Mouse (Mus musculus) neural tube, embryonic 13.5 days (tissue): ENCODE measurements around the gene Lrrn4. TPM values are rescaled to one million over a fixed set of nuclear protein-coding genes. Genes with fewer than 3 reads are reported as not detected.
A peak's percentile ranks its signal among the peaks of the same experiment; 100 is the strongest.

Experiments
- ATAC-seq: fragments of 200-750 bp; cut with Nextera tagmentation; 2 replicates; pipeline ENCODE4 v1.8.0; 2017; ENCODE audit warnings: low read depth, mild to moderate bottlenecking, moderate TSS enrichment, moderate library complexity
- H3K27ac ChIP-seq: fragments of 300-500 bp; sonication (generic); replicated peaks from 2 replicates; pipeline ENCODE4 v1.5.1; 2015; ENCODE audit warnings: moderate library complexity, mild to moderate bottlenecking, inconsistent platforms
- H3K27me3 ChIP-seq: fragments of 300-500 bp; sonication (generic); 2 replicates; pipeline ENCODE4 v1.6.1; 2015; ENCODE audit warnings: mild to moderate bottlenecking, inconsistent platforms
- H3K36me3 ChIP-seq: fragments of 300-500 bp; sonication (generic); 2 replicates; pipeline ENCODE4 v1.6.1; 2015; ENCODE audit warnings: mild to moderate bottlenecking, inconsistent platforms
- H3K4me1 ChIP-seq: fragments of 300-500 bp; sonication (generic); replicated peaks from 2 replicates; pipeline ENCODE4 v1.6.1; 2015; ENCODE audit warnings: inconsistent platforms
- H3K4me2 ChIP-seq: fragments of 300-500 bp; sonication (generic); 2 replicates; pipeline ENCODE4 v1.6.1; 2015; ENCODE audit warnings: inconsistent platforms, mild to moderate bottlenecking, moderate library complexity
- H3K4me3 ChIP-seq: fragments of 300-500 bp; sonication (generic); 2 replicates; pipeline ENCODE4 v1.5.1; 2015; ENCODE audit warnings: mild to moderate bottlenecking, inconsistent platforms
- H3K9ac ChIP-seq: fragments of 300-500 bp; sonication (generic); 2 replicates; pipeline ENCODE4 v1.6.1; 2015; ENCODE audit warnings: moderate library complexity, mild to moderate bottlenecking, inconsistent platforms
- H3K9me3 ChIP-seq: fragments of 300-500 bp; sonication (generic); 2 replicates; pipeline ENCODE4 v1.6.1; 2016; ENCODE audit warnings: inconsistent platforms
- WGBS: fragments of 180-500 bp; shearing (Covaris S2); methylation state at CpG from one replicate; pipeline ENCODE4 v1.1.7; 2015; 5-methylcytosine and 5-hydroxymethylcytosine counted together
- polyA plus RNA-seq: library from polyadenylated mRNA; unstranded; fragments of >200 nt; fragmentation: Nextera tagmentation; extraction: Ambion mirVana; gene quantifications from 2 replicates; pipeline ENCODE4 v1.2.1, GENCODE M21; 2015

The Lrrn4 gene
- polyA plus RNA-seq, 1 experiment from 2014 or later: 0.11 TPM

- ATAC-seq: no peak
- no peak overlapping the region for H3K27ac ChIP-seq
- 82% methylated on average over 4 of the region's 4 CpGs for WGBS
- H3K27me3 ChIP-seq: no peaks in the 10 kb centered on the region
- 0 out of 2 replicates have a peak, but pooled peaks cover 4% of the 10 kb centered on the region for H3K4me1 ChIP-seq
- no peaks in the 10 kb centered on the region for H3K9me3 ChIP-seq
- no peak overlapping the region for H3K9ac ChIP-seq
- H3K4me3 ChIP-seq: no peak overlapping the region
- H3K4me2 ChIP-seq: no peak overlapping the region
- no peaks in the 10 kb centered on the region for H3K36me3 ChIP-seq
These were observed 20.9 kb upstream of the Lrrn4 start for GRCm38 (mm10) chr2:132901636-132902035.

GRCm38 (mm10) chr2:132900596-132900995 is 19.9 kb upstream of the Lrrn4 start:
- 83% methylated on average over 1 of the region's 1 CpGs for WGBS
- no peak overlapping the region for H3K9ac ChIP-seq
- ATAC-seq: no peak
- 0 out of 2 replicates have a peak, but pooled peaks cover 4% of the 10 kb centered on the region for H3K4me1 ChIP-seq
- H3K9me3 ChIP-seq: no peaks in the 10 kb centered on the region
- no peak overlapping the region for H3K4me2 ChIP-seq
- H3K4me3 ChIP-seq: no peak overlapping the region
- H3K36me3 ChIP-seq: no peaks in the 10 kb centered on the region
- no peaks in the 10 kb centered on the region for H3K27me3 ChIP-seq
- no peak overlapping the region for H3K27ac ChIP-seq

- H3K36me3 ChIP-seq: no peaks in the 10 kb centered on the region
- H3K4me2 ChIP-seq: no peak overlapping the region
- H3K9me3 ChIP-seq: no peaks in the 10 kb centered on the region
- ATAC-seq: no peak
- WGBS: 78% methylated on average over 1 of the region's 1 CpGs
- no peak overlapping the region for H3K9ac ChIP-seq
- H3K4me1 ChIP-seq: 0 out of 2 replicates have a peak, but pooled peaks cover 4% of the 10 kb centered on the region
- no peak overlapping the region for H3K27ac ChIP-seq
- H3K4me3 ChIP-seq: no peak overlapping the region
- no peaks in the 10 kb centered on the region for H3K27me3 ChIP-seq
These were observed 17.5 kb upstream of the Lrrn4 start for GRCm38 (mm10) chr2:132898211-132898610.

GRCm38 (mm10) chr2:132893826-132894225 is 13.1 kb upstream of the Lrrn4 start:
- WGBS: 90% methylated on average over 5 of the region's 5 CpGs
- Histone ChIP-seq H3K4me3 (no peak overlapping the region), H3K27me3 (no peaks in the 10 kb centered on the region), H3K9me3 (no peaks in the 10 kb centered on the region), H3K4me2 (no peak overlapping the region), H3K36me3 (no peaks in the 10 kb centered on the region), H3K9ac (no peak overlapping the region), H3K4me1 (no peaks in the 10 kb centered on the region), H3K27ac (no peak overlapping the region)
- ATAC-seq: no peak

- Histone ChIP-seq H3K4me3 (no peak overlapping the region), H3K4me1 (0 out of 2 replicates have a peak, but pooled peaks cover 10% of the 10 kb centered on the region), H3K4me2 (no peak overlapping the region), H3K9ac (no peak overlapping the region), H3K9me3 (no peaks in the 10 kb centered on the region), H3K36me3 (no peaks in the 10 kb centered on the region), H3K27me3 (peaks cover 19% of the 10 kb centered on the region), H3K27ac (no peak overlapping the region)
- WGBS: 96% methylated on average over 7 of the region's 7 CpGs
- ATAC-seq: no peak
These were observed 4.6 kb upstream of the Lrrn4 start for GRCm38 (mm10) chr2:132885312-132885711.

GRCm38 (mm10) chr2:132884303-132884967 is 3.7 kb upstream of the Lrrn4 start:
- no peak overlapping the region for H3K27ac ChIP-seq
- no peaks in the 10 kb centered on the region for H3K36me3 ChIP-seq
- H3K27me3 ChIP-seq: peaks cover 27% of the 10 kb centered on the region
- H3K9ac ChIP-seq: no peak overlapping the region
- no peaks in the 10 kb centered on the region for H3K9me3 ChIP-seq
- WGBS: 81% methylated on average over 8 of the region's 8 CpGs
- H3K4me1 ChIP-seq: peaks cover 17% of the 10 kb centered on the region
- no peak overlapping the region for H3K4me3 ChIP-seq
- no peak for ATAC-seq
- no peak overlapping the region for H3K4me2 ChIP-seq

GRCm38 (mm10) chr2:132879261-132880044 is 1.2 kb downstream of the Lrrn4 start:
- no peaks in the 10 kb centered on the region for H3K9me3 ChIP-seq
- H3K36me3 ChIP-seq: no peaks in the 10 kb centered on the region
- peaks cover 54% of the 10 kb centered on the region for H3K27me3 ChIP-seq
- H3K27ac ChIP-seq: no peak overlapping the region
- peak overlapping the region; percentile 70 for H3K9ac ChIP-seq
- 1% methylated on average over 57 of the region's 58 CpGs for WGBS
- peaks cover 25% of the 10 kb centered on the region for H3K4me1 ChIP-seq
- ATAC-seq: peak; percentile 87
- peak overlapping the region; percentile 60 for H3K4me3 ChIP-seq
- H3K4me2 ChIP-seq: peak overlapping the region; percentile 96

GRCm38 (mm10) chr2:132876991-132877390 is 3.7 kb downstream of the Lrrn4 start:
- 57% methylated on average over 1 of the region's 1 CpGs for WGBS
- H3K4me2 ChIP-seq: no peak overlapping the region
- no peak overlapping the region for H3K27ac ChIP-seq
- H3K4me1 ChIP-seq: peaks cover 25% of the 10 kb centered on the region
- H3K36me3 ChIP-seq: no peaks in the 10 kb centered on the region
- H3K9me3 ChIP-seq: no peaks in the 10 kb centered on the region
- H3K9ac ChIP-seq: no peak overlapping the region
- H3K4me3 ChIP-seq: no peak overlapping the region
- H3K27me3 ChIP-seq: peaks cover 53% of the 10 kb centered on the region
- ATAC-seq: no peak

GRCm38 (mm10) chr2:132873657-132874326 is 6.9 kb downstream of the Lrrn4 start:
- ATAC-seq: no peak
- Histone ChIP-seq H3K36me3 (no peaks in the 10 kb centered on the region), H3K9me3 (no peaks in the 10 kb centered on the region), H3K4me1 (peaks cover 1% of the 10 kb centered on the region; the same call in 1 of the 2 replicates), H3K9ac (no peak overlapping the region), H3K4me2 (no peak overlapping the region), H3K4me3 (no peak overlapping the region), H3K27ac (no peak overlapping the region), H3K27me3 (peaks cover 21% of the 10 kb centered on the region)
- WGBS: 82% methylated on average over 10 of the region's 10 CpGs

GRCm38 (mm10) chr2:132871663-132872062 is 9.0 kb downstream of the Lrrn4 start:
- no peak overlapping the region for H3K4me2 ChIP-seq
- H3K4me1 ChIP-seq: no peaks in the 10 kb centered on the region
- H3K36me3 ChIP-seq: peaks cover 7% of the 10 kb centered on the region
- WGBS: 73% methylated on average over 3 of the region's 3 CpGs
- H3K27ac ChIP-seq: no peak overlapping the region
- no peak overlapping the region for H3K4me3 ChIP-seq
- H3K9ac ChIP-seq: no peak overlapping the region
- H3K9me3 ChIP-seq: no peaks in the 10 kb centered on the region
- no peaks in the 10 kb centered on the region for H3K27me3 ChIP-seq
- no peak for ATAC-seq

GRCm38 (mm10) chr2:132870286-132870685 is 10.4 kb downstream of the Lrrn4 start:
- Histone ChIP-seq H3K4me1 (no peaks in the 10 kb centered on the region), H3K27me3 (no peaks in the 10 kb centered on the region), H3K4me3 (no peak overlapping the region), H3K36me3 (peaks cover 17% of the 10 kb centered on the region), H3K4me2 (no peak overlapping the region), H3K9me3 (no peaks in the 10 kb centered on the region), H3K9ac (no peak overlapping the region), H3K27ac (no peak overlapping the region)
- WGBS: 83% methylated on average over 4 of the region's 4 CpGs
- no peak for ATAC-seq

GRCm38 (mm10) chr2:132869682-132870081 is 11.0 kb downstream of the Lrrn4 start:
- Histone ChIP-seq H3K27ac (no peak overlapping the region), H3K9ac (no peak overlapping the region), H3K36me3 (peaks cover 21% of the 10 kb centered on the region), H3K4me1 (no peaks in the 10 kb centered on the region), H3K27me3 (no peaks in the 10 kb centered on the region), H3K9me3 (no peaks in the 10 kb centered on the region), H3K4me2 (no peak overlapping the region), H3K4me3 (no peak overlapping the region)
- no peak for ATAC-seq
- 91% methylated on average over 5 of the region's 5 CpGs for WGBS
